Mouse (Mus musculus) ES-Bruce4 (cell line): Measurements from ENCODE around the gene Dst.

Source experiments
- CTCF ChIP-seq: IDR thresholded peaks from one replicate; pipeline ENCODE4 v1.8.1; 2011; ENCODE audit warnings: low read depth, low read length
- EP300 ChIP-seq: IDR thresholded peaks from 2 replicates; pipeline ENCODE4 v1.6.1; 2011; ENCODE audit warnings: low read depth, low read length; ENCODE audit not compliant: insufficient read depth
- POLR2A ChIP-seq: IDR thresholded peaks from one replicate; pipeline ENCODE4 v1.8.1; 2011; ENCODE audit warnings: low read length; ENCODE audit not compliant: insufficient read depth

DNA sequence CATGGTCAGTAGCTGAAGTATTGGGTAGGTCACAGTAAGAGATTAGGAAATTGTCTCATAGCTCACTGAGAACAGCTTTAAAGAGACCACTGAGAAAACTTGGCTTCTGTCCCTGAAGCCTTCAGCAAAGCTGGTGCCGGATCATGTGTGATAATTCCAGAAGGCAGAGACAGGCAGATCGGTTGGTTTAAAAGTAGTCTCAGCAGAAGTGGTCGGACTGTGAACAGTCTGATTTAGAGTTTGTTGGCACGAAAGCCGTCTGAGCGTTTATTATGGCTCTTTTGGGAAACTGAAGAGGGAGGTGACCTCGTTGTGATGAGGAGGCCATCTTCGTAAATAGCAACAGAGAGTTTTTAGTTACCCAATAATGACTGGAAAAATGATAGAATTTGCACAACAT, 52.4 kb downstream of the Dst start:
- TF ChIP-seq CTCF = no peak
- TF ChIP-seq POLR2A = no peak
- TF ChIP-seq EP300 = no peak
